Mouse (Mus musculus): ENCODE results near the gene Clta. TPM values are rescaled to one million over a fixed set of nuclear protein-coding genes. Genes with fewer than 3 reads are reported as not detected.
"Not testable (repeated sequence)": the region's sequence is repeated elsewhere in the genome, so short reads cannot be mapped to it uniquely, and the experiment has no call there.

Gene Clta
- polyA plus RNA-seq, 1 experiment from 2014 or later, result 365 TPM

DNA sequence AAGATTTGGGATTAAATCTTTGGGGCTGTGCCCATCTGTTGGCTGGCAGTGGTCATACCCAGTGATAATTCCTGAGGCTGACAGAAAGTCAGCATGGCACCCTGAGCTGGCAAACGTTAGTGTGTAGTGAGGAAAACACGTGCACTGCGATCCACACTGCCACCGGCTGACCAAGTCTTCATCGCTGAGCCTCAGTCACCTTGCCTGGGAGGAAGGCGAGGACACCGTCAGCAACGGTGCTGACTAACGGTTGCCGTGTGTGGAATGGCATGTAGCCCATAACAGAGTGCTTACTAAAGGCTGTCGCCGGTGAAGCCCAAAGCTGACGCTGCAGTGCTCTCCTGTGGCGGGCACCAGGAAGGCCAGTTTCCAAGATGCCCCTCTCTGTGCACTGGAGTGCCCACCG, 25.4 kb downstream of the Clta start:
- DNase-seq (ENCODE audit: low spot score) (no peak), ATAC-seq (ENCODE audit: low FRiP score) (no peak)
- WGBS, result 90% methylated on average over 15 of the region's 15 CpGs
- Histone ChIP-seq H3K27me3 (ENCODE audit: control insufficient read depth, insufficient read depth, low read length) (no peaks in the 10 kb centered on the region), H3K4me2 (replicated peaks) (no peak overlapping the region), H3K27ac (no peak overlapping the region), H3K4me3 (replicated peaks; ENCODE audit: low read length) (no peak overlapping the region), H3K36me3 (replicated peaks; ENCODE audit: control insufficient read depth, insufficient read depth) (peaks cover 99% of the 10 kb centered on the region), H3K9ac (no peak overlapping the region), H3K4me1 (replicated peaks; ENCODE audit: control insufficient read depth, insufficient read depth, low read length) (no peaks in the 10 kb centered on the region), H3K9me3 (ENCODE audit: control insufficient read depth, low read length) (no peaks in the 10 kb centered on the region)

DNA sequence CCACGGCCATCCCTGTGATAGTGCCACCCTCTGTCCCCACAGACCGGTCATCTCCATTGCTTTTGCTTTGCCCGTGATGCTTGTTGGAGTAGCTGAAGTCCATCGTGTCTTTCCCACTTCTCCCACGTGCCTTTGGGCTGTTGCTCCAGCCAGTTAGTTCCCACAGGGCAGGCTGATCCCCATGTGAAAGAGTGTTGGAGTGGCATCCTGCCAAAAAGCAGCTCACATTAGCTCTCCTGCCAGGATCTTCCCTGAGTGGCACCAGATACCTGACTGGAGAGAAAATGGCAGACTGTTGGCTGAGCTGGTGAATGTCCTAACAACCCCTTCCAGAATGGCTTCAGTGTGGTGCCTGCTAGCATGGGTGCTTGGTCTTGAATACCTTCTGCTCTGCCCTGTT, 27.3 kb downstream of the Clta start:
- ATAC-seq (ENCODE audit: low FRiP score) (no peak), DNase-seq (ENCODE audit: low spot score) (no peak)
- no peak overlapping the region for H3K27ac ChIP-seq
- no peak overlapping the region for H3K9ac ChIP-seq
- H3K4me3 ChIP-seq (replicated peaks; ENCODE audit: low read length), result no peak overlapping the region
- H3K4me1 ChIP-seq (replicated peaks; ENCODE audit: control insufficient read depth, insufficient read depth, low read length), result no peaks in the 10 kb centered on the region
- 76% methylated on average over 5 of the region's 5 CpGs for WGBS
- H3K27me3 ChIP-seq (ENCODE audit: control insufficient read depth, insufficient read depth, low read length), result no peaks in the 10 kb centered on the region
- peaks cover 99% of the 10 kb centered on the region for H3K36me3 ChIP-seq (replicated peaks; ENCODE audit: control insufficient read depth, insufficient read depth)
- H3K9me3 ChIP-seq (ENCODE audit: control insufficient read depth, low read length), result no peaks in the 10 kb centered on the region
- no peak overlapping the region for H3K4me2 ChIP-seq (replicated peaks)

DNA sequence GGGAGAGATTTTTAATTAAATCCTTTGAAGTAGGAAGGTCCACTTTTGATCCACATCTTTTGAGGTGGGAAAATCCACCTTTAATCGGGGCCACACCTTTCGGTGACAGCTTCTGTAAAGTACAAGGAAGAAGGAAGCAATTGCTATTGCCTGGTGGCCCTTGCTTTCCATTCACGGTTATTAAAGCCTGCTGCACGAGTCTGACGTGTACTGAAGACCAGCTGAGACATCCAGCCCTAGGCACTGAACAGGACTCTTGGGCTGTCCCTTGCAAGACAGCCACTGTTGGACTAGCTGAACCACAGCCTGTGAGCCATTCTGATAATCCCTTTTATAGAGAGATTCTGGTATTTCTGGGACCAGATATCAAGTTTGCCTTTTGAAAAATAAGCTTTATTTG, 32.2 kb downstream of the Clta start:
- Histone ChIP-seq H3K4me3 (replicated peaks; ENCODE audit: low read length) (no peak overlapping the region), H3K9me3 (ENCODE audit: control insufficient read depth, low read length) (no peaks in the 10 kb centered on the region), H3K9ac (no peak overlapping the region), H3K27me3 (ENCODE audit: control insufficient read depth, insufficient read depth, low read length) (no peaks in the 10 kb centered on the region), H3K4me2 (replicated peaks) (no peak overlapping the region), H3K27ac (no peak overlapping the region), H3K4me1 (replicated peaks; ENCODE audit: control insufficient read depth, insufficient read depth, low read length) (no peaks in the 10 kb centered on the region), H3K36me3 (replicated peaks; ENCODE audit: control insufficient read depth, insufficient read depth) (peaks cover 90% of the 10 kb centered on the region)
- DNase-seq (ENCODE audit: low spot score) (no peak), ATAC-seq (ENCODE audit: low FRiP score) (no peak)
- 71% methylated on average over 5 of the region's 5 CpGs for WGBS

DNA sequence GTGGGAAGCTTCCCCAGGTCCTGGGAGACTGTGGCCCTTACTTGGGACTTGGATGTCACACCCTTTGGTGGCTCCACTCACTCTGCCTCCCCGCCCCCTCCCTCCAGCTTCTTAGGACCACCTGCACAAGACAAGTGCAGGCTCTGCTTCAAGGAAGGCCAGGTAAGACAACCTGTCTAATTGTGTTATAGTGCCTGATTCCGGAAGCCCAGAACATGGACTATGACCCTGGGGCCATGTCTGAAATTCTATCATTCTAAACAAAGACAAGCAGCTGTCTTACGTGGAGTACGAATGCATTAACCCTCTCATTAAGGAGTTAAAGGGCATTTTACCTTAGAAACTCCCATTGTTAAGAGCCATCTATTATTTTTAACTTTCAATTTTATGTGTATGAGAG, 36.5 kb downstream of the Clta start:
- no peaks in the 10 kb centered on the region for H3K27me3 ChIP-seq (ENCODE audit: control insufficient read depth, insufficient read depth, low read length)
- 93% methylated on average over 4 of the region's 4 CpGs for WGBS
- no peak overlapping the region for H3K4me2 ChIP-seq (replicated peaks)
- peaks cover 79% of the 10 kb centered on the region for H3K36me3 ChIP-seq (replicated peaks; ENCODE audit: control insufficient read depth, insufficient read depth)
- H3K9me3 ChIP-seq (ENCODE audit: control insufficient read depth, low read length), result no peaks in the 10 kb centered on the region
- H3K27ac ChIP-seq, result no peak overlapping the region
- no peak overlapping the region for H3K4me3 ChIP-seq (replicated peaks; ENCODE audit: low read length)
- DNase-seq (ENCODE audit: low spot score), result no peak
- no peak for ATAC-seq (ENCODE audit: low FRiP score)
- H3K9ac ChIP-seq, result no peak overlapping the region
- no peaks in the 10 kb centered on the region for H3K4me1 ChIP-seq (replicated peaks; ENCODE audit: control insufficient read depth, insufficient read depth, low read length)

DNA sequence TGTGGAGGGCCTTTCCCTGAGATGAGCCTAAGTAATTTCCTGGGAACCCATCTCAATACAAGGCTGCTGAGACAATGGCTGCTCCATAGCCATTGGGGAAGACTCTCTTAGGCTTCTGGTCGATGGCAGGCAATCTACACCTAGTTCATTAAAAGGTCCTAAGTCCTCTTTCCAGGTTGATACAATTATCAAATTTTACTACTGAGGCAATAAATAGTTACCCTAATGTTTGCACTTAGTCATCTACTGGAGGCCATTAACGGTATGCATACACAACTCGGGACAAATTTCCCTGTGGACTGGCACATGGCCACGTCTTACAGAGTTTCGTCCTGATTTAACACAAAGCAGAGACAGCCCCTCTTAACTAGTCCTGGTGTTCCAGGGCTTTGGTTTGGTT, 38.2 kb downstream of the Clta start:
- H3K27ac ChIP-seq, result no peak overlapping the region
- H3K9ac ChIP-seq, result no peak overlapping the region
- H3K4me2 ChIP-seq (replicated peaks), result no peak overlapping the region
- peaks cover 72% of the 10 kb centered on the region for H3K36me3 ChIP-seq (replicated peaks; ENCODE audit: control insufficient read depth, insufficient read depth)
- H3K4me3 ChIP-seq (replicated peaks; ENCODE audit: low read length), result no peak overlapping the region
- H3K4me1 ChIP-seq (replicated peaks; ENCODE audit: control insufficient read depth, insufficient read depth, low read length), result no peaks in the 10 kb centered on the region
- 91% methylated on average over 5 of the region's 5 CpGs for WGBS
- DNase-seq (ENCODE audit: low spot score), result no peak
- no peaks in the 10 kb centered on the region for H3K27me3 ChIP-seq (ENCODE audit: control insufficient read depth, insufficient read depth, low read length)
- no peaks in the 10 kb centered on the region for H3K9me3 ChIP-seq (ENCODE audit: control insufficient read depth, low read length)
- ATAC-seq (ENCODE audit: low FRiP score), result no peak

- not testable (repeated sequence) for DNase-seq (ENCODE audit: low spot score); H3K27me3 ChIP-seq (ENCODE audit: control insufficient read depth, insufficient read depth, low read length); H3K4me3 ChIP-seq (replicated peaks; ENCODE audit: low read length); H3K9ac ChIP-seq; ATAC-seq (ENCODE audit: low FRiP score); H3K4me1 ChIP-seq (replicated peaks; ENCODE audit: control insufficient read depth, insufficient read depth, low read length); H3K9me3 ChIP-seq (ENCODE audit: control insufficient read depth, low read length); H3K27ac ChIP-seq; H3K4me2 ChIP-seq (replicated peaks)
- H3K36me3 ChIP-seq (replicated peaks; ENCODE audit: control insufficient read depth, insufficient read depth), result peaks cover 66% of the 10 kb centered on the region
- 94% methylated on average over 4 of the region's 4 CpGs for WGBS
Observed at GRCm38 (mm10) chr4:44043182-44043581, 38.9 kb downstream of the Clta start.

GRCm38 (mm10) chr4:44044685-44045356, 40.6 kb downstream of the Clta start:
- Histone ChIP-seq H3K27me3 (ENCODE audit: control insufficient read depth, insufficient read depth, low read length) (no peaks in the 10 kb centered on the region), H3K27ac (no peak overlapping the region), H3K9me3 (ENCODE audit: control insufficient read depth, low read length) (no peaks in the 10 kb centered on the region), H3K36me3 (replicated peaks; ENCODE audit: control insufficient read depth, insufficient read depth) (peaks cover 66% of the 10 kb centered on the region), H3K4me3 (replicated peaks; ENCODE audit: low read length) (no peak overlapping the region), H3K4me2 (replicated peaks) (no peak overlapping the region), H3K9ac (no peak overlapping the region), H3K4me1 (replicated peaks; ENCODE audit: control insufficient read depth, insufficient read depth, low read length) (no peaks in the 10 kb centered on the region)
- ATAC-seq (ENCODE audit: low FRiP score) (no peak), DNase-seq (ENCODE audit: low spot score) (no peak)
- 97% methylated on average over 5 of the region's 5 CpGs for WGBS

GRCm38 (mm10) chr4:44046066-44046465, 41.8 kb downstream of the Clta start:
- DNase-seq (ENCODE audit: low spot score) (no peak), ATAC-seq (ENCODE audit: low FRiP score) (no peak)
- no peak overlapping the region for H3K27ac ChIP-seq
- H3K9me3 ChIP-seq (ENCODE audit: control insufficient read depth, low read length), result no peaks in the 10 kb centered on the region
- H3K27me3 ChIP-seq (ENCODE audit: control insufficient read depth, insufficient read depth, low read length), result no peaks in the 10 kb centered on the region
- H3K4me2 ChIP-seq (replicated peaks), result no peak overlapping the region
- H3K9ac ChIP-seq, result no peak overlapping the region
- peaks cover 53% of the 10 kb centered on the region for H3K36me3 ChIP-seq (replicated peaks; ENCODE audit: control insufficient read depth, insufficient read depth)
- WGBS, result 90% methylated on average over 5 of the region's 5 CpGs
- H3K4me1 ChIP-seq (replicated peaks; ENCODE audit: control insufficient read depth, insufficient read depth, low read length), result no peaks in the 10 kb centered on the region
- no peak overlapping the region for H3K4me3 ChIP-seq (replicated peaks; ENCODE audit: low read length)

GRCm38 (mm10) chr4:44049812-44050211, 45.6 kb downstream of the Clta start:
- Histone ChIP-seq H3K9me3 (ENCODE audit: control insufficient read depth, low read length) (no peaks in the 10 kb centered on the region), H3K4me3 (replicated peaks; ENCODE audit: low read length) (no peak overlapping the region), H3K27me3 (ENCODE audit: control insufficient read depth, insufficient read depth, low read length) (no peaks in the 10 kb centered on the region), H3K27ac (no peak overlapping the region), H3K36me3 (replicated peaks; ENCODE audit: control insufficient read depth, insufficient read depth) (peaks cover 38% of the 10 kb centered on the region), H3K4me2 (replicated peaks) (no peak overlapping the region), H3K4me1 (replicated peaks; ENCODE audit: control insufficient read depth, insufficient read depth, low read length) (no peaks in the 10 kb centered on the region), H3K9ac (no peak overlapping the region)
- ATAC-seq (ENCODE audit: low FRiP score), result no peak
- DNase-seq (ENCODE audit: low spot score), result no peak
- WGBS, result 91% methylated on average over 5 of the region's 5 CpGs

- H3K36me3 ChIP-seq (replicated peaks; ENCODE audit: control insufficient read depth, insufficient read depth), result peaks cover 30% of the 10 kb centered on the region
- H3K4me3 ChIP-seq (replicated peaks; ENCODE audit: low read length), result no peak overlapping the region
- DNase-seq (ENCODE audit: low spot score) (no peak), ATAC-seq (ENCODE audit: low FRiP score) (no peak)
- WGBS, result 86% methylated on average over 13 of the region's 13 CpGs
- H3K27me3 ChIP-seq (ENCODE audit: control insufficient read depth, insufficient read depth, low read length), result no peaks in the 10 kb centered on the region
- no peak overlapping the region for H3K9ac ChIP-seq
- no peaks in the 10 kb centered on the region for H3K4me1 ChIP-seq (replicated peaks; ENCODE audit: control insufficient read depth, insufficient read depth, low read length)
- no peak overlapping the region for H3K27ac ChIP-seq
- H3K4me2 ChIP-seq (replicated peaks), result no peak overlapping the region
- no peaks in the 10 kb centered on the region for H3K9me3 ChIP-seq (ENCODE audit: control insufficient read depth, low read length)
Observed at GRCm38 (mm10) chr4:44059674-44060073, 55.4 kb downstream of the Clta start.

Measured in hindbrain, embryonic 14.5 days (tissue).